Mouse (Mus musculus): Measurements from ENCODE around the gene Olfr826. TPM values are rescaled to one million over a fixed set of nuclear protein-coding genes. Genes with fewer than 3 reads are reported as not detected.
"Not testable (repeated sequence)": the region's sequence is repeated elsewhere in the genome, so short reads cannot be mapped to it uniquely, and the experiment has no call there.

The Olfr826 gene
- not detected for total RNA-seq (2021)
- long read RNA-seq, experiment 1 = 0 reads
- long read RNA-seq, experiment 2 = 0 reads

- no peak for DNase-seq
Measured at GRCm38 (mm10) chr10:130184086-130184485, at the start of gene Olfr826. Olfr826 (minus strand) TSS chr10:130184186.

GRCm38 (mm10) chr10:130232117-130232516 lies 48.1 kb upstream of the Olfr826 start:
- no peak for DNase-seq

GRCm38 (mm10) chr10:130229584-130229983 lies 45.6 kb upstream of the Olfr826 start:
- DNase-seq = no peak

- peak; percentile 2 to 17 for DNase-seq
Measured at GRCm38 (mm10) chr10:130228246-130228645, 44.3 kb upstream of the Olfr826 start.

- no peak for DNase-seq
Measured at GRCm38 (mm10) chr10:130225034-130225433, 41.0 kb upstream of the Olfr826 start.

- DNase-seq = no peak
Measured at GRCm38 (mm10) chr10:130214303-130214702, 30.3 kb upstream of the Olfr826 start, which contains the start of gene Olfr827. Olfr827 (minus strand) TSS chr10:130214403.

GRCm38 (mm10) chr10:130166666-130167065 lies 17.3 kb downstream of the Olfr826 start, which contains the start of gene Olfr825:
Olfr825 (minus strand) TSS chr10:130166766.
- DNase-seq = no peak

GRCm38 (mm10) chr10:130165196-130165595 lies 18.8 kb downstream of the Olfr826 start:
- no peak for DNase-seq

- no peak for DNase-seq
Measured at GRCm38 (mm10) chr10:130144121-130144520, 39.9 kb downstream of the Olfr826 start.

GRCm38 (mm10) chr10:130142481-130142880 lies 41.5 kb downstream of the Olfr826 start:
- not testable (repeated sequence) for DNase-seq

GRCm38 (mm10) chr10:130134811-130135210 lies 49.2 kb downstream of the Olfr826 start:
- no peak for DNase-seq

- not testable (repeated sequence) for DNase-seq
Measured at GRCm38 (mm10) chr10:130129900-130130299, 54.1 kb downstream of the Olfr826 start, which contains the start of gene Olfr824. Olfr824 (minus strand) TSS chr10:130130000.

Other genes starting within 250 kb of the Olfr826 start
- not detected for gene Olfr818, start 235.1 kb downstream of the Olfr826 start, total RNA-seq (2021)
- gene Olfr819, start 216.9 kb downstream of the Olfr826 start, total RNA-seq (2021) = not detected
- gene Olfr247, start 208.0 kb downstream of the Olfr826 start, total RNA-seq (2021) = not detected
- not detected for gene Gm10310, start 199.1 kb downstream of the Olfr826 start, total RNA-seq (2021)
- gene Olfr820, start 171.6 kb downstream of the Olfr826 start, total RNA-seq (2021) = not detected
- gene Olfr821, start 153.8 kb downstream of the Olfr826 start, total RNA-seq (2021) = not detected
- not detected for gene Olfr822, start 113.0 kb downstream of the Olfr826 start, total RNA-seq (2021)
- not detected for gene Olfr823, start 68.8 kb downstream of the Olfr826 start, total RNA-seq (2021)
- not detected for gene Olfr824, start 54.2 kb downstream of the Olfr826 start, total RNA-seq (2021)
- not detected for gene Olfr825, start 17.4 kb downstream of the Olfr826 start, total RNA-seq (2021)
- not detected for gene Olfr827, start 30.2 kb upstream of the Olfr826 start, total RNA-seq (2021)
- gene Neurod4, start 96.1 kb upstream of the Olfr826 start, total RNA-seq (2021) = not detected
- gene Tespa1, start 138.7 kb upstream of the Olfr826 start, total RNA-seq (2021) = 1 to 10 TPM in 1 of 2 experiments, under 1 TPM in 1; 0.37 to 3.2 TPM
- not detected for gene Vmn2r84, start 210.1 kb upstream of the Olfr826 start, total RNA-seq (2021)
- not detected for gene Vmn2r85, start 245.5 kb upstream of the Olfr826 start, total RNA-seq (2021)